Mouse (Mus musculus): Measurements from ENCODE around the gene Tyr. TPM values are rescaled to one million over a fixed set of nuclear protein-coding genes. Genes with fewer than 3 reads are reported as not detected.
"Not testable (repeated sequence)": the region's sequence is repeated elsewhere in the genome, so short reads cannot be mapped to it uniquely, and the experiment has no call there.

The Tyr gene
- polyA plus RNA-seq (2016; fragmentation: Nextera tagmentation; extraction: Ambion mirVana) = 0.10 and 0.33 TPM in 2 replicates

DNA sequence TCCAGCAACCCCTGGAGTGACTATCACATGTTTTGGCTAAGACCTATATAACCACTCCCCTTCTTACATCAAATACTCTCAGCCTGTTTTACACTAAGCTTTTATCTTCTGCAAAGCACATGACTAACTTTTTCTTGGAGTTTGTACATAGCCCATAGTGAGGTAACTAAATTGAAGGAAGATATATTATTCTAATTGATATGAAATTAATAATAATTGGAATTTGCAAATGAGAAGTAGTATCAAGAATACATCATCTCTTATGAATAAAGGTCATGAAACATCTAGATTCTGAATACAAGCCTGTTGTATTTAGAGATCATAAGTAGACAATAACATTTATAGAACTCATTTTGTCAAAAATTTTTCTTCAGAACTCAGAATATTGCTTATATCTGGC lies at the start of gene Tyr:
TSS of gene Tyr (minus strand) at position 101 of the 400 bp plus-strand sequence.
- H3K27ac ChIP-seq (replicated peaks) = no peak within 1 kb of the TSS
- no peak within 1 kb of the TSS for H3K4me3 ChIP-seq
- H3K9me3 ChIP-seq (replicated peaks) = no peaks in the 10 kb centered on the region
- DNase-seq (ENCODE audit: low spot score) = no peak
- H3K4me1 ChIP-seq = no peaks in the 10 kb centered on the region
- no peaks in the 10 kb centered on the region for H3K36me3 ChIP-seq
- no peaks in the 10 kb centered on the region for H3K27me3 ChIP-seq (ENCODE audit: low read depth, poor library complexity, severe bottlenecking)

DNA sequence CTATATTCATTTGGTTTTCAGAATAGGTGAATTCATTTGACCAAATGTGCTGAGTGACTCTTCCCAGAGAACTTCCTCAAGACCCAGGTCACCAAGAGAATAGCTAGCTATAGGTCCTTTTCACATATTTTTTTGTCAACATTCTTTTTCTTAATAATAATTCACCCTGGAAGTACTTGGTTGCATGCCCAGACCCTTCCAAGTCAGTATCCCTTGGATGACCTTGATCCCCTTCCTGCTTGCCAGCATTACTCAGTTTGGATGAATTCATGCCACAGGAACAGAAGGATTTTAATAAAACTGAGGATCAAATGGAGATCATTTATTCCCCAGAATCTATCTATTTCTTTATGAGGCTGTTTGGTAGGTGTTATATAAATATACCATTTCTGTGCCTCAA lies 45.7 kb upstream of the Tyr start:
- H3K4me3 ChIP-seq = no peak overlapping the region
- no peak for DNase-seq (ENCODE audit: low spot score)

DNA sequence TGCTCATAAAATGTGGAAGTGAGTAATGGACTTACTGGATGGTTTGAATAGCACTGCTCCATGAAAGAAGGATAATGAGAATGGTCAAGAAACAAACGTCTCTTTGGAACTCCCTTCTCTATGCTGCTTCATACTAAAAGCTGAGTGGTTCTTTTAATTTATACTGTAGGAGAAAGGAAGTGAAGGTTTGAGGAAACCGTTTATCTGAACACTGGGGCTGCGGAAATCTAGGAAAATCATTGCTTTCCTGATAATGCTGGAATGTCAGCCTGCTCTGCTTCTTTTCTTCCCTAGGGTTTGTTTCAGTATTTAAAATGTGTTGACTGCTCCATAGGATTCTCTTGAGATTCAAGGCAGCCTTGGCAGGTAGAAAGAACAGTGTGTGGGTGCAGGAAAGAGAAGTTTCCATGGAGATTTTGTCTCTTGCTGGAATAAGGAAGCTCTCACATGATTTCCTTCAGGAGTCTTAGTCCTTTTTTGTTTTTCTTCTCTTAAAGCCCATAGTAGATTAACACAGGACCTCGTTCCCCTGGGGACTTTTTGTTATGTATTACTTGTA lies 891 bp upstream of the Tyr start:
- DNase-seq (ENCODE audit: low spot score) = no peak
- Histone ChIP-seq H3K27ac (replicated peaks) (no peak overlapping the region), H3K27me3 (ENCODE audit: low read depth, poor library complexity, severe bottlenecking) (no peaks in the 10 kb centered on the region), H3K4me3 (no peak overlapping the region), H3K9me3 (replicated peaks) (no peaks in the 10 kb centered on the region), H3K4me1 (no peaks in the 10 kb centered on the region), H3K36me3 (no peaks in the 10 kb centered on the region)
- 23% methylated on average over 4 of the region's 4 CpGs for WGBS

More for the DNA sequence above, 45.7 kb upstream of the Tyr start:
- H3K27ac ChIP-seq (replicated peaks) = no peak overlapping the region
- no peaks in the 10 kb centered on the region for H3K27me3 ChIP-seq (ENCODE audit: low read depth, poor library complexity, severe bottlenecking)
- H3K36me3 ChIP-seq = no peaks in the 10 kb centered on the region
- H3K4me1 ChIP-seq = no peaks in the 10 kb centered on the region
- no peaks in the 10 kb centered on the region for H3K9me3 ChIP-seq (replicated peaks)

DNA sequence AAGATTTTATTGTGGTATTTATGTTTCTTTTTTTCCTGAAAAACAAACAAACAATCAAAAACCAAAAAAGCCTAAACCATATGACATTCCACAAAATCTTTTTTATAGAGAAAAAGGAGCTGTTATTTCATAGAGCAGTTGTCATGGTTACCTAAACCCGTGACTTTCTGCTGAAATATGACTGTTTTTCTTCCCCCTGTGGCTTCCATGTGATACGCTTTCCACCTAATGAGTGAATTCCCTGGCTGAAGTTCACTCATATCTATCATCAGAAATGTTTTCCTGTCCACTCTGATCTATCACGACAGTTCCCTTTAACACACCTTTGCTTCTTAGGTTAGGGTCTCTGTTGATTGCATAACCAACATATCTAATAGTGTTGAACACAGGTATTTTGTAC lies 5.3 kb downstream of the Tyr start:
- WGBS = 89% methylated on average over 3 of the region's 3 CpGs
- Histone ChIP-seq H3K36me3 (no peaks in the 10 kb centered on the region), H3K27me3 (ENCODE audit: low read depth, poor library complexity, severe bottlenecking) (no peaks in the 10 kb centered on the region), H3K4me3 (no peak overlapping the region), H3K4me1 (no peaks in the 10 kb centered on the region), H3K9me3 (replicated peaks) (no peaks in the 10 kb centered on the region), H3K27ac (replicated peaks) (no peak overlapping the region)
- no peak for DNase-seq (ENCODE audit: low spot score)

DNA sequence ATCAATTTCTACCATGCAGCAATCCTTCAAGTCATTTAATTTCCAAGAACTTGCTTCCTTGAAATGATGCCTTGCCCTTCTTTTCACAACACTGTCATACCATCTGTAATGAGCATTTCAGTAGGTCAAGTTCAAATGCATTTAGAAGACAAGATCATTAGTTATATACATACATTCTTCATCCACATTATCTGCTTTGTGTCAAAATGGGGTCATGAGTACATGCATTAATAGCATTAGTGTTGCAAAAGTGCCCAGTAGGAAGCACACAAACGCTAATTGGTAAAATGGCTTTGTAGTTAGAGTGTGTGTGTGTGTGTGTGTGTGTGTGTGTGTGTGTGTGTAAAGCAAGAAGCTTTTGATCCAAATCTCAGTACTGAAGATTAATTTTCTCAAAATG lies 80.0 kb downstream of the Tyr start:
- H3K27ac ChIP-seq (replicated peaks) = no peak overlapping the region
- no peaks in the 10 kb centered on the region for H3K9me3 ChIP-seq (replicated peaks)
- no peaks in the 10 kb centered on the region for H3K4me1 ChIP-seq
- 83% methylated on average over 1 of the region's 1 CpGs for whole genome bisulfite sequencing
- H3K4me3 ChIP-seq = no peak overlapping the region
- DNase-seq (ENCODE audit: low spot score) = no peak
- no peaks in the 10 kb centered on the region for H3K36me3 ChIP-seq
- no peaks in the 10 kb centered on the region for H3K27me3 ChIP-seq (ENCODE audit: low read depth, poor library complexity, severe bottlenecking)

DNA sequence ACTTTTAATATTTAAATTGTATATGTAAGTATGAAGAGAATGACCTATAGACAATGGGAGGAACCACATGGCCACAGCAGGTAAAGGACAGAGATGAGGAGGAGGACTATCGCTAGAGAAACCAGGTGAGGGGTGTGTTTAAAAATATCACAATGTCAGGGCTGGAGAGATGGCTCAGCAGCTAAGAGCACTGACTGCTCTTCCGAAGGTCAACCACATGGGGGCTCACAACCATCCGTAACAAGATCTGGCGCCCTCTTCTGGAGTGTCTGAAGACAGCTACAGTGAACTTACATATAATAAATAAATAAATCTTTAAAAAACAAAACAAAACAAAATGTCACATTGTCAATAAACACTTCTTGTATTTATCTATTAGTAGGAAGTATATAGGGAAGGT lies 81.9 kb downstream of the Tyr start:
- H3K9me3 ChIP-seq (replicated peaks); H3K4me1 ChIP-seq; H3K27ac ChIP-seq (replicated peaks); H3K36me3 ChIP-seq; DNase-seq (ENCODE audit: low spot score); H3K27me3 ChIP-seq (ENCODE audit: low read depth, poor library complexity, severe bottlenecking); H3K4me3 ChIP-seq: not testable (repeated sequence)
- 8% methylated on average over 4 of the region's 4 CpGs for WGBS

DNA sequence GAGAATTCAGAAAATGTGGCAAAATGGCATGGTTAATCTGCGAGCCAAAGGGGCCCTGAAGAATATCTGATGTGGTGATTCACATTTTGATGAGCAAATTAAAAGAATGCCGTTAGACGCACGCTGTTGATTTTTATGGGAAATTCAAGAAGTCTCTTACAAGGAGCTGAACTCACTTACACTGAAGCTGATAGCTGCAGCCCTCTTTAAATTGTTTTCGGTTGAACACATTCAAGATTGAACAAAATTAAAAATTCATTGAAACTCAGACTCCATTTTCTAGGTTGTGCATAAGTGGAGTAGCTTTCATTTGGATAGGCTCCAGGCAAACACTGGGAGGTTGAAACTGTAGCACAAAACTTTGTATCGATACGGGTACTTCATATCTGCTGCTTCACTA lies 96.3 kb downstream of the Tyr start:
- WGBS = 92% methylated on average over 7 of the region's 7 CpGs
- Histone ChIP-seq H3K27ac (replicated peaks) (no peak overlapping the region), H3K4me1 (no peaks in the 10 kb centered on the region), H3K36me3 (no peaks in the 10 kb centered on the region), H3K9me3 (replicated peaks) (no peaks in the 10 kb centered on the region), H3K4me3 (no peak overlapping the region), H3K27me3 (ENCODE audit: low read depth, poor library complexity, severe bottlenecking) (no peaks in the 10 kb centered on the region)
- DNase-seq (ENCODE audit: low spot score) = no peak

DNA sequence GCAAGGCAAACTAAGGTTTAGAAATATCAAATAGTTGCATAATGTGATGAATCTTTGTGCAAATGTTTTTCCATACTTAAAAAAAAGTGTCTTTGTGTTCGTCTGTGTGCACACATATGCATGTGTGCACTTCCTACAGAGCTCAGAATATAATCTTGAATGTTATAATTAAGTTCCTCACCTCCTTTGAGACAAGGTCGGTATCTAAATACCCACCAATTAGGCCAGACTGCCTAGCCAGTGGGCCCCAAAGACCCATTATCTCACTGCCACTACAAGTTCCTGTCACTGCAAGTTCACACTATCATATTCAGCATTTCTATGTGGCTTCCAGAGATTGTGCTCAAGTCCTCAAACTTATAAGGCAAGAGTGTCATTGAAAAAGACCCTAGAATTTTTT lies 118.4 kb downstream of the Tyr start:
- H3K4me1 ChIP-seq = no peaks in the 10 kb centered on the region
- H3K4me3 ChIP-seq = no peak overlapping the region
- no peak overlapping the region for H3K27ac ChIP-seq (replicated peaks)
- DNase-seq (ENCODE audit: low spot score) = no peak
- H3K27me3 ChIP-seq (ENCODE audit: low read depth, poor library complexity, severe bottlenecking) = no peaks in the 10 kb centered on the region
- WGBS = 76% methylated on average over 2 of the region's 2 CpGs
- H3K9me3 ChIP-seq (replicated peaks) = no peaks in the 10 kb centered on the region
- H3K36me3 ChIP-seq = 0 out of 2 replicates have a peak, but pooled peaks cover 3% of the 10 kb centered on the region

Other genes starting within 250 kb of the Tyr start
- 3.2 and 3.5 TPM in 2 replicates for gene Nox4, start 247.4 kb downstream of the Tyr start, polyA plus RNA-seq (2016; fragmentation: Nextera tagmentation; extraction: Ambion mirVana)
- 0.20 and 0.28 TPM in 2 replicates for gene Grm5, start 90.7 kb upstream of the Tyr start, polyA plus RNA-seq (2016; fragmentation: Nextera tagmentation; extraction: Ambion mirVana)